Mouse (Mus musculus): ENCODE data around the gene Thy1. TPM values are rescaled to one million over a fixed set of nuclear protein-coding genes. Genes with fewer than 3 reads are reported as not detected.

The Thy1 gene
- polyA plus RNA-seq, 1 experiment from 2014 or later: 21.5 TPM

GRCm38 (mm10) chr9:44086960-44087359 lies 43.8 kb downstream of the Thy1 start:
- H3K27me3 ChIP-seq (ENCODE audit: control insufficient read depth, insufficient read depth, low read length): no peaks in the 10 kb centered on the region
- WGBS: 36% methylated on average over 10 of the region's 10 CpGs
- no peaks in the 10 kb centered on the region for H3K9me3 ChIP-seq (replicated peaks; ENCODE audit: control insufficient read depth, low read length)
- H3K4me1 ChIP-seq (ENCODE audit: control insufficient read depth, insufficient read depth, low read length): peaks cover 46% of the 10 kb centered on the region
- H3K4me3 ChIP-seq (ENCODE audit: low read length): peak overlapping the region; percentile 77
- H3K9ac ChIP-seq (ENCODE audit: low read length): peak overlapping the region; percentile 91
- no peak for ATAC-seq (replicated peaks; ENCODE audit: extremely low read depth, insufficient read depth, low FRiP score)
- peak overlapping the region; percentile 98 for H3K27ac ChIP-seq (ENCODE audit: low read length)
- peaks cover 16% of the 10 kb centered on the region for H3K36me3 ChIP-seq (ENCODE audit: control insufficient read depth, insufficient read depth)
- peak overlapping the region; percentile 95 for H3K4me2 ChIP-seq (ENCODE audit: low read depth, low read length)

- Histone ChIP-seq H3K36me3 (ENCODE audit: control insufficient read depth, insufficient read depth) (peaks cover 21% of the 10 kb centered on the region), H3K27ac (ENCODE audit: low read length) (peak overlapping the region; percentile 98), H3K4me1 (ENCODE audit: control insufficient read depth, insufficient read depth, low read length) (peaks cover 42% of the 10 kb centered on the region), H3K9ac (ENCODE audit: low read length) (peak overlapping the region; percentile 91), H3K27me3 (ENCODE audit: control insufficient read depth, insufficient read depth, low read length) (no peaks in the 10 kb centered on the region), H3K4me2 (ENCODE audit: low read depth, low read length) (peak overlapping the region; percentile 95), H3K4me3 (ENCODE audit: low read length) (peak overlapping the region; percentile 77), H3K9me3 (replicated peaks; ENCODE audit: control insufficient read depth, low read length) (no peaks in the 10 kb centered on the region)
- ATAC-seq (replicated peaks; ENCODE audit: extremely low read depth, insufficient read depth, low FRiP score): peak; percentile 79
- 8% methylated on average over 15 of the region's 15 CpGs for WGBS
Measured at GRCm38 (mm10) chr9:44087761-44088455, 44.7 kb downstream of the Thy1 start.

GRCm38 (mm10) chr9:44088877-44089608 lies 45.9 kb downstream of the Thy1 start:
- Histone ChIP-seq H3K4me1 (ENCODE audit: control insufficient read depth, insufficient read depth, low read length) (peaks cover 31% of the 10 kb centered on the region), H3K27ac (ENCODE audit: low read length) (peak overlapping the region; percentile 98), H3K9me3 (replicated peaks; ENCODE audit: control insufficient read depth, low read length) (no peaks in the 10 kb centered on the region), H3K9ac (ENCODE audit: low read length) (peak overlapping the region; percentile 75), H3K27me3 (ENCODE audit: control insufficient read depth, insufficient read depth, low read length) (no peaks in the 10 kb centered on the region), H3K4me2 (ENCODE audit: low read depth, low read length) (peak overlapping the region; percentile 95), H3K36me3 (ENCODE audit: control insufficient read depth, insufficient read depth) (peaks cover 27% of the 10 kb centered on the region), H3K4me3 (ENCODE audit: low read length) (no peak overlapping the region; the same call in 1 of the 2 replicates)
- 29% methylated on average over 12 of the region's 12 CpGs for WGBS
- no peak for ATAC-seq (replicated peaks; ENCODE audit: extremely low read depth, insufficient read depth, low FRiP score)

- Histone ChIP-seq H3K9ac (ENCODE audit: low read length) (no peak overlapping the region), H3K27me3 (ENCODE audit: control insufficient read depth, insufficient read depth, low read length) (no peaks in the 10 kb centered on the region), H3K9me3 (replicated peaks; ENCODE audit: control insufficient read depth, low read length) (no peaks in the 10 kb centered on the region), H3K27ac (ENCODE audit: low read length) (0 out of 2 replicates have a peak overlapping the region, but pooled peaks have one; percentile 2), H3K36me3 (ENCODE audit: control insufficient read depth, insufficient read depth) (peaks cover 27% of the 10 kb centered on the region), H3K4me3 (ENCODE audit: low read length) (no peak overlapping the region), H3K4me2 (ENCODE audit: low read depth, low read length) (no peak overlapping the region), H3K4me1 (ENCODE audit: control insufficient read depth, insufficient read depth, low read length) (peaks cover 23% of the 10 kb centered on the region)
- ATAC-seq (replicated peaks; ENCODE audit: extremely low read depth, insufficient read depth, low FRiP score): peak; percentile 56; the same call in 1 of the 2 replicates
- 37% methylated on average over 24 of the region's 24 CpGs for WGBS
Measured at GRCm38 (mm10) chr9:44093612-44094503, 50.7 kb downstream of the Thy1 start.

- peaks cover 27% of the 10 kb centered on the region for H3K36me3 ChIP-seq (ENCODE audit: control insufficient read depth, insufficient read depth)
- H3K9ac ChIP-seq (ENCODE audit: low read length): no peak overlapping the region
- no peaks in the 10 kb centered on the region for H3K9me3 ChIP-seq (replicated peaks; ENCODE audit: control insufficient read depth, low read length)
- peak overlapping the region; percentile 26; the same call in 1 of the 2 replicates for H3K27ac ChIP-seq (ENCODE audit: low read length)
- ATAC-seq (replicated peaks; ENCODE audit: extremely low read depth, insufficient read depth, low FRiP score): no peak
- H3K4me3 ChIP-seq (ENCODE audit: low read length): no peak overlapping the region
- H3K27me3 ChIP-seq (ENCODE audit: control insufficient read depth, insufficient read depth, low read length): no peaks in the 10 kb centered on the region
- WGBS: 83% methylated on average over 3 of the region's 3 CpGs
- no peak overlapping the region for H3K4me2 ChIP-seq (ENCODE audit: low read depth, low read length)
- H3K4me1 ChIP-seq (ENCODE audit: control insufficient read depth, insufficient read depth, low read length): peaks cover 15% of the 10 kb centered on the region
Measured at GRCm38 (mm10) chr9:44094737-44095136, 51.6 kb downstream of the Thy1 start.

GRCm38 (mm10) chr9:44095781-44096180 lies 52.6 kb downstream of the Thy1 start:
- Histone ChIP-seq H3K9me3 (replicated peaks; ENCODE audit: control insufficient read depth, low read length) (no peaks in the 10 kb centered on the region), H3K27me3 (ENCODE audit: control insufficient read depth, insufficient read depth, low read length) (no peaks in the 10 kb centered on the region), H3K36me3 (ENCODE audit: control insufficient read depth, insufficient read depth) (peaks cover 22% of the 10 kb centered on the region), H3K27ac (ENCODE audit: low read length) (peak overlapping the region; percentile 89), H3K4me3 (ENCODE audit: low read length) (no peak overlapping the region), H3K9ac (ENCODE audit: low read length) (no peak overlapping the region), H3K4me2 (ENCODE audit: low read depth, low read length) (no peak overlapping the region), H3K4me1 (ENCODE audit: control insufficient read depth, insufficient read depth, low read length) (peaks cover 11% of the 10 kb centered on the region)
- ATAC-seq (replicated peaks; ENCODE audit: extremely low read depth, insufficient read depth, low FRiP score): no peak
- WGBS: 82% methylated on average over 9 of the region's 9 CpGs

GRCm38 (mm10) chr9:44096536-44096935 lies 53.4 kb downstream of the Thy1 start:
- Histone ChIP-seq H3K4me2 (ENCODE audit: low read depth, low read length) (no peak overlapping the region), H3K9me3 (replicated peaks; ENCODE audit: control insufficient read depth, low read length) (no peaks in the 10 kb centered on the region)
- ATAC-seq (replicated peaks; ENCODE audit: extremely low read depth, insufficient read depth, low FRiP score): peak; percentile 67

More at GRCm38 (mm10) chr9:44096536-44096935, 53.4 kb downstream of the Thy1 start:
- 22% methylated on average over 9 of the region's 9 CpGs for WGBS
- no peaks in the 10 kb centered on the region for H3K27me3 ChIP-seq (ENCODE audit: control insufficient read depth, insufficient read depth, low read length)
- no peak overlapping the region for H3K9ac ChIP-seq (ENCODE audit: low read length)
- H3K4me3 ChIP-seq (ENCODE audit: low read length): no peak overlapping the region
- H3K4me1 ChIP-seq (ENCODE audit: control insufficient read depth, insufficient read depth, low read length): peaks cover 11% of the 10 kb centered on the region
- peak overlapping the region; percentile 89 for H3K27ac ChIP-seq (ENCODE audit: low read length)
- peaks cover 15% of the 10 kb centered on the region for H3K36me3 ChIP-seq (ENCODE audit: control insufficient read depth, insufficient read depth)

Measured in heart, embryonic 16.5 days (tissue).